Mouse (Mus musculus) urinary bladder, postnatal 14 days (tissue): ENCODE results near the gene Casp7.

Source experiments
- DNase-seq: peaks from one replicate; pipeline ENCODE4 v3.0.0; 2021; ENCODE audit warnings: low spot score

The Casp7 gene

DNA sequence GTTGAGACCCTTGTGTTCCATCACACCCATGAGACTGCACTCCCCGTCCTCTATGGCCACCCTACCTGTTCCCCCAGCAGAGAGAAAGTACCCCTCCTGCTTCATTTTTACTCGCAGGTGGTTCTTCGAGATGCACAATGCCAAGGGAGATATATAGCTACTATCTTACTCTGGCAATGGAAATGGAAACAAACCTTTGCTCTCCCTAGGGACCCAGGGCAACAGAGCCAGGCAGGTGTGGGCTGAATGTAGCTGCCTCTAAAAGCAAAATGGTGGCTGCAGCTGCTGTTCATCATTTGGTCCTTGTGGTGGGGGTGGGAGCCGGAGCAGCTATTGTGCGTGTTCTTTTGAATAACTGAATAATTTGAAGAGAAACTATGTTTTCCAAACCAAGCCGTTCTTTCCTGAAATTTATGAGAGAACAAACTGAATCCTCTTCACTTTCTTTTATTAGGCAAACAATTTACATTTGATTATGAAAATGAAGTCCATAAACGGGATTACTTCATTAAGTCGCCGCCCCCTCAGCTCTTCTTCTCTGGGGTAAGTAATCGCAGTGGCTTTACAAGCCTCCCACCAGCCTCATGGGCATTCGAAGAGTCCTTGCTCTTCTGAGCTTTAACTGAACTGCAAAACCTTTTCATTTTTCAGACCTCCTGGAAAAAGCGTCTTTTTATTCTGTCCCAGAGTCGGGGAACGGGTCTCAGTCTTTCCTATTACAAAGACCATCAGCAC is 73.5 kb downstream of the Casp7 start:
- no peak for DNase-seq

GRCm38 (mm10) chr19:56471934-56472333 is 75.0 kb downstream of the Casp7 start:
- no peak for DNase-seq

DNA sequence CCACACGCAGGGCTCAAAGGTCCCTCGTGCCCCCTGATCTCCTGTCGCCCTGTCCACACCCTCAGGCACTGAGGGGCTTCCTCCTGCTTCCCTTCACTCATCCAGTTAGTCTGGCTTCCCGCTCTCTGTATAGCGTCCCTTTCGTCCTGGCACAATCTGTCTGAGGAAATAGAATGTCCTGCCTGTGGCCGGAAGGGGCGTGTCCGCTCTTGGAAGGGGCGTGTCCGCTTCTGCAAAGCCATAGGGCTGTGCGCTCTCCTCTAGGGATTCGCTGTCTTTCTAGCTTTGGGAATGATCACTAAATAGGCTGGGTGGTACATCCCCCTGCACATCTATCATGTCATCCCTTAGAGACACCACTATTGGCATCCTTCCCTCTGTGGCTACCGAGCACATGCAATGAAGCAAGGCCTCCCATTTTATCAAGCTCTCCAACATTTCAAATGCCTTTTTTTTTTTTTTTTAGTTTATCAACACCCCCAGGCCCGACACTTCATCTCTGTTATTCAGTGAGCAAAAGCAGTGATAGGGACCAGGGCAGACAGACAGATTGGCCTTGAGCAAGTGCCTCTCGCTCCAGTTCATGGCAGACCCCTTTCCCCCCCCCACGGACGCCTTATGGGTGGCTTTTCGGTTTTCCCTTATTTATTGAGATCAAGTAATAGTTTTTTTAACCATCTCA is 78.1 kb downstream of the Casp7 start:
- DNase-seq = no peak

GRCm38 (mm10) chr19:56476546-56476945 is 79.6 kb downstream of the Casp7 start:
- DNase-seq = no peak

GRCm38 (mm10) chr19:56477253-56477652 is 80.3 kb downstream of the Casp7 start:
- DNase-seq = no peak

DNA sequence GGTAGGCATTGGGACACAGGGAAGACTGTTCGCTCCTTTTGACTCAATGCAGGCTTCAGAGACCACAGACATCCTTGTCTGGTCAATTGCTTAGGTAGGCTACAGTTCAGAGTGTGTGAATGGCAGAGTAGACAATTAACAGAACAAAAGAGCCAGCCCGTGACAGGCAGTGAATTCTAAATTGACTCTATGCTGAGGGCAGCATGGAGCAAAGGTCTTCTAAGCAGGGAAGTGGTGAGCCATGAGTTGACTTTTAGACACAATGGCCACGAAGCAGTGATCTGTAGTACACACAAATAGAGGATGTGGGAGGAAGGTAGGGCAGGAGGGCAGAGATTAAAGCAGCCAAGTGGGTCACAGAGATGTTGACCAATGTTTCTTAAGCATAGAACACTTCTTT is 80.9 kb downstream of the Casp7 start:
- no peak for DNase-seq

- DNase-seq = no peak
Measured at GRCm38 (mm10) chr19:56484630-56485375, 87.9 kb downstream of the Casp7 start.

- peak; percentile 24 for DNase-seq
Measured at GRCm38 (mm10) chr19:56485376-56486271, 88.7 kb downstream of the Casp7 start.

- DNase-seq = no peak
Measured at GRCm38 (mm10) chr19:56486926-56487325, 90.0 kb downstream of the Casp7 start.

DNA sequence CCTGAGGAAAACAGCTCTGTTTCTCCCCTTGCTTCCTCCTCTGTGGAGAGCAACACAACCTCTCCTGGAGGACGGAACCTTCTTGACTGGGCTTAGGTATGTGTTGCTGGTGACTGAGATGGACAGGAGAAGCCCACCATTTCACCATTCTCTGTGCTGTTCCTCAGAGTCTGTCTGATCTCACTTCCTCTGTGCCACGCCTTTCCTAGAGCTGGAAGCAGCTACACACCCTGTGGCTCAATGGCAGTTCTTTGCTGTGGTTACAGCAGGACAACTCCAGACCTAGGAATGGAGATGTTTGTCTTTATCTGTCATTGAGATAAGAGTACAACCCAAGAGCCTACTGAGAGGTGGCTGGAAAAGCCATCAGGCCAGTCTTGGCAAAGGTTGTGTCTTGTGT is 90.4 kb downstream of the Casp7 start:
- DNase-seq = no peak

DNA sequence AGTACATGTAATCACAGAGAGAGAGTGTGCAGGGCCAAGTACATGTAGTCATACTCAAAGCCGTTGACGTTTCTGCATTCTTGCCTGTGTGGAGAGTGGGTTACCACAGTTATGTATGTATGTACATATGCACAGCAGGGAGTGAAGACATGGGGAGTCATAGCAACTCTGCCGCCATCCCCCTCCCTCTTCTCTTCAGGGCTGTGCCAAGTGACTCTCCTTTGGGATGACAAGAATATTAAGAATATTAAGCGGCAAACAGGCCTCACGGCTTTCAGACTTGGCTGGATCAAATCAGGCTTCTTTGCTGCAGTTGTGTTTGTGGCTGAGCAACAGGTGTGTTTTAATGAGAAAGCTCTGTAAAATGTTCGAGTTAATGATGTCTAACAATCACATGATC is 92.7 kb downstream of the Casp7 start:
- DNase-seq = no peak
